Mouse (Mus musculus) kidney, postnatal 0 days (tissue): ENCODE results near the gene Nrgn. TPM values are rescaled to one million over a fixed set of nuclear protein-coding genes. Genes with fewer than 3 reads are reported as not detected.

Experiments
- ATAC-seq: fragments of 200-750 bp; cut with Nextera tagmentation; replicated peaks from 2 replicates; pipeline ENCODE4 v1.8.0; 2017; ENCODE audit warnings: low read depth, moderate number of reproducible peaks, moderate TSS enrichment, moderate library complexity; ENCODE audit not compliant: low FRiP score
- DNase-seq: peaks from one replicate; pipeline ENCODE4 v3.0.0-alpha.2; 2016; ENCODE audit warnings: low spot score
- H3K27ac ChIP-seq: fragments of 300-500 bp; sonication (generic); 2 replicates; pipeline ENCODE4 v1.5.1; 2014; ENCODE audit warnings: mild to moderate bottlenecking
- H3K27me3 ChIP-seq: fragments of 300-500 bp; sonication (generic); 2 replicates; pipeline ENCODE4 v1.6.1; 2014; ENCODE audit warnings: low read length, mixed read lengths; ENCODE audit not compliant: insufficient read depth
- H3K36me3 ChIP-seq: fragments of 300-500 bp; sonication (generic); 2 replicates; pipeline ENCODE4 v1.6.1; 2014; ENCODE audit warnings: low read length, mixed read lengths; ENCODE audit not compliant: insufficient read depth
- H3K4me1 ChIP-seq: fragments of 300-500 bp; sonication (generic); replicated peaks from 2 replicates; pipeline ENCODE4 v1.6.1; 2014; ENCODE audit warnings: antibody characterized with exemption, low read length, mixed read lengths; ENCODE audit not compliant: insufficient read depth
- H3K4me2 ChIP-seq: fragments of 300-500 bp; sonication (generic); 2 replicates; pipeline ENCODE4 v1.6.1; 2014; ENCODE audit warnings: mild to moderate bottlenecking, low read length, moderate library complexity, mixed read lengths
- H3K4me3 ChIP-seq: fragments of 300-500 bp; sonication (generic); replicated peaks from 2 replicates; pipeline ENCODE4 v1.5.1; 2014; ENCODE audit warnings: low read depth, low read length
- H3K9ac ChIP-seq: fragments of 300-500 bp; sonication (generic); 2 replicates; pipeline ENCODE4 v1.6.1; 2014; ENCODE audit warnings: low read depth, low read length
- H3K9me3 ChIP-seq: fragments of 300-500 bp; sonication (generic); replicated peaks from 2 replicates; pipeline ENCODE4 v1.6.1; 2016; ENCODE audit warnings: low read length, inconsistent platforms, mixed read lengths
- CTCF ChIP-seq: IDR thresholded peaks from 2 replicates; pipeline ENCODE4 v1.5.1; 2016; ENCODE audit warnings: antibody characterized with exemption, low read depth, mild to moderate bottlenecking, moderate library complexity
- WGBS: fragments of 180-500 bp; shearing (Covaris S2); extraction: QIAGEN DNeasy Blood & Tissue Kit; methylation state at CpG from one replicate; pipeline ENCODE4 v1.1.7; 2014; 5-methylcytosine and 5-hydroxymethylcytosine counted together
- polyA plus RNA-seq: library from polyadenylated mRNA; unstranded; fragments of >200 nt; fragmentation: Nextera tagmentation; extraction: Ambion mirVana; gene quantifications from 2 replicates; pipeline ENCODE4 v1.2.1, GENCODE M21; 2015

Nrgn gene
- polyA plus RNA-seq, 1 experiment from 2014 or later: 3.3 TPM

- DNase-seq: no peak
- Histone ChIP-seq H3K36me3 (no peaks in the 10 kb centered on the region), H3K27ac (no peak overlapping the region), H3K27me3 (peaks cover 20% of the 10 kb centered on the region), H3K9me3 (no peaks in the 10 kb centered on the region), H3K4me1 (peaks cover 12% of the 10 kb centered on the region), H3K4me2 (no peak overlapping the region), H3K4me3 (no peak overlapping the region), H3K9ac (no peak overlapping the region)
- no peak for ATAC-seq
- TF ChIP-seq CTCF: peak; percentile 45
- 75% methylated on average over 1 of the region's 1 CpGs for WGBS
Measured at GRCm38 (mm10) chr9:37546889-37547288, 5.8 kb downstream of the Nrgn start.

- no peak overlapping the region for H3K9ac ChIP-seq
- DNase-seq (no peak), ATAC-seq (no peak)
- TF ChIP-seq CTCF: no peak
- no peak overlapping the region for H3K4me2 ChIP-seq
- no peak overlapping the region for H3K4me3 ChIP-seq
- H3K9me3 ChIP-seq: no peaks in the 10 kb centered on the region
- 25% methylated on average over 27 of the region's 27 CpGs for WGBS
- no peak overlapping the region for H3K27ac ChIP-seq
- peaks cover 17% of the 10 kb centered on the region for H3K27me3 ChIP-seq
- peaks cover 11% of the 10 kb centered on the region for H3K4me1 ChIP-seq
- H3K36me3 ChIP-seq: no peaks in the 10 kb centered on the region
Measured at GRCm38 (mm10) chr9:37545847-37546452, 6.8 kb downstream of the Nrgn start.

GRCm38 (mm10) chr9:37545166-37545610 lies 7.5 kb downstream of the Nrgn start:
- no peak overlapping the region for H3K9ac ChIP-seq
- peaks cover 12% of the 10 kb centered on the region for H3K27me3 ChIP-seq

GRCm38 (mm10) chr9:37544447-37545165 lies 8.1 kb downstream of the Nrgn start:
- H3K4me3 ChIP-seq: peak overlapping the region; percentile 40
- H3K9me3 ChIP-seq: no peaks in the 10 kb centered on the region
- no peak overlapping the region for H3K27ac ChIP-seq
- peaks cover 11% of the 10 kb centered on the region for H3K4me1 ChIP-seq
- H3K27me3 ChIP-seq: peaks cover 10% of the 10 kb centered on the region
- H3K9ac ChIP-seq: peak overlapping the region; percentile 35; the same call in 1 of the 2 replicates
- 7% methylated on average over 29 of the region's 29 CpGs for WGBS
- H3K4me2 ChIP-seq: peak overlapping the region; percentile 76
- DNase-seq: peak; percentile 70
- no peaks in the 10 kb centered on the region for H3K36me3 ChIP-seq
- ATAC-seq: peak; percentile 58
- peak; percentile 73 for TF ChIP-seq CTCF

More at GRCm38 (mm10) chr9:37545166-37545610, 7.5 kb downstream of the Nrgn start:
- Histone ChIP-seq H3K27ac (no peak overlapping the region), H3K9me3 (no peaks in the 10 kb centered on the region), H3K36me3 (no peaks in the 10 kb centered on the region), H3K4me3 (peak overlapping the region; percentile 40), H3K4me2 (peak overlapping the region; percentile 76), H3K4me1 (peaks cover 11% of the 10 kb centered on the region)
- no peak for TF ChIP-seq CTCF
- DNase-seq (no peak), ATAC-seq (peak; percentile 47)
- 20% methylated on average over 17 of the region's 17 CpGs for WGBS

- no peak overlapping the region for H3K27ac ChIP-seq
- no peak for DNase-seq
- peak overlapping the region; percentile 76 for H3K4me2 ChIP-seq
- peak overlapping the region; percentile 35; the same call in 1 of the 2 replicates for H3K9ac ChIP-seq
- H3K4me1 ChIP-seq: peaks cover 16% of the 10 kb centered on the region
- H3K9me3 ChIP-seq: no peaks in the 10 kb centered on the region
- WGBS: 28% methylated on average over 12 of the region's 12 CpGs
- no peak for ATAC-seq
- TF ChIP-seq CTCF: no peak
- no peaks in the 10 kb centered on the region for H3K36me3 ChIP-seq
- peak overlapping the region; percentile 40 for H3K4me3 ChIP-seq
- H3K27me3 ChIP-seq: peaks cover 10% of the 10 kb centered on the region
Measured at GRCm38 (mm10) chr9:37543869-37544440, 8.7 kb downstream of the Nrgn start.

- Histone ChIP-seq H3K27me3 (peaks cover 10% of the 10 kb centered on the region; the same call in 1 of the 2 replicates), H3K4me3 (no peak overlapping the region), H3K4me2 (no peak overlapping the region), H3K36me3 (no peaks in the 10 kb centered on the region), H3K27ac (no peak overlapping the region), H3K9me3 (no peaks in the 10 kb centered on the region), H3K4me1 (peaks cover 16% of the 10 kb centered on the region), H3K9ac (no peak overlapping the region)
- no peak for DNase-seq
- no peak for ATAC-seq
- WGBS: 61% methylated on average over 7 of the region's 7 CpGs
- TF ChIP-seq CTCF: no peak
Measured at GRCm38 (mm10) chr9:37541851-37542642, 10.7 kb downstream of the Nrgn start.
